Mouse (Mus musculus) CH12.LX (cell line): Measurements from ENCODE around the gene Arhgap35.

ENCODE experiments used
- CTCF ChIP-seq, 2 experiments: IDR thresholded peaks in 1 of 2; conservative IDR thresholded peaks in 1 of 2; 2 replicates each; pipeline ENCODE4 v1.5.1; 2011 to 2012; ENCODE audit warnings: low read depth in 2 of 2, low read length in 2 of 2, improper control_type of control experiment in 1 of 2, inconsistent platforms in 1 of 2, mild to moderate bottlenecking in 1 of 2, moderate library complexity in 1 of 2
- MAX ChIP-seq: IDR thresholded peaks from 2 replicates; pipeline ENCODE4 v1.6.1; 2011; ENCODE audit warnings: low read length, improper control_type of control experiment
- MEF2A ChIP-seq: IDR thresholded peaks from 2 replicates; pipeline ENCODE4 v1.6.1; 2014; ENCODE audit warnings: low read depth, mild to moderate bottlenecking, inconsistent platforms, low read length, improper control_type of control experiment, borderline replicate concordance
- POLR2A ChIP-seq: IDR thresholded peaks from 2 replicates; pipeline ENCODE4 v1.6.1; 2011; ENCODE audit warnings: low read depth, mild to moderate bottlenecking, improper control_type of control experiment, low read length
- SMC3 ChIP-seq: IDR thresholded peaks from 2 replicates; pipeline ENCODE4 v1.6.1; 2011; ENCODE audit warnings: low read depth, low read length, improper control_type of control experiment

- TF ChIP-seq MEF2A (no peak), MAX (no peak), SMC3 (no peak), POLR2A (no peak), CTCF (conservative IDR thresholded peaks at IDR 0.05 in 1 of 2, IDR thresholded peaks at IDR 0.05 in 1 of 2; ENCODE audit: low read depth in 2 of 2, low read length in 2 of 2) (no peak)
These were observed 158.5 kb downstream of the Arhgap35 start for GRCm38 (mm10) chr7:16456289-16456688.
